8 mouse cellular contexts compared by ENCODE assay signal in the genomic region with DNA sequence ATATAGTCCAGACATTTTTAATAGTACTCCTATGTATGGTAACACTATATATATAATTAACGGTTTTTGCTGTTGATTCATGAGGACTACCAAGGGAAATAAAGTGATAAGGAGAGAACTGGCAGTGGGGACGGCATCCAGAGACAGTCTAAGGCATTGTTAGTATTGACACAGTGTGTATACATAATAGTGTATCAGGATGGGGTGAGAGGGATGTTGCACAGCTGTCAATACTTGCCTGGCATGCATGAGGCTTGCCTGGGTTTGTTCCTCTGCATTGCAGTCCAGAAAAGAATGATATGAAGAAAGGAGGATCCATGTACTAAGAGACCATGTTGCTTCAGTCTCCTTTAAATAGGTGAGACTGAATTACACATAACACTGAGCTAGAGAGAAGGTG.
"Had no signal": no experiment of that assay in that cellular context is flagged by ENCODE, and none has a peak within 500 bp of the region (broad histone marks: within the 10 kb centered on the region; RNA-seq: fewer than 3 reads in every experiment).

No protein-coding gene starts in this region.

- DNase-seq: kidney, adult 11 months; kidney, adult 9 months; layer of hippocampus, postnatal 36 days; right cerebral cortex, postnatal 25 days had no signal

- H3K36me3 ChIP-seq: limb, embryonic 15.5 days; liver, embryonic 12.5 days; midbrain, embryonic 13.5 days had no signal

- H3K9me3 ChIP-seq: limb, embryonic 15.5 days; liver, embryonic 12.5 days; midbrain, embryonic 13.5 days had no signal

- ATAC-seq: inflammation-experienced regulatory T-cells, adult 6 months; liver, embryonic 12.5 days; midbrain, embryonic 13.5 days had no signal

- H3K4me2 ChIP-seq: limb, embryonic 15.5 days; liver, embryonic 12.5 days; midbrain, embryonic 13.5 days had no signal

- H3K27me3 ChIP-seq: limb, embryonic 15.5 days; liver, embryonic 12.5 days; midbrain, embryonic 13.5 days had no signal

- H3K4me3 ChIP-seq: limb, embryonic 15.5 days; liver, embryonic 12.5 days; midbrain, embryonic 13.5 days had no signal

- H3K27ac ChIP-seq: limb, embryonic 15.5 days; liver, embryonic 12.5 days; midbrain, embryonic 13.5 days had no signal

- H3K9ac ChIP-seq: limb, embryonic 15.5 days; liver, embryonic 12.5 days; midbrain, embryonic 13.5 days had no signal

- H3K4me1 ChIP-seq: liver, embryonic 12.5 days had no signal
